Mouse (Mus musculus) forebrain, embryonic 14.5 days (tissue): Measurements from ENCODE around the gene Pdgfb. TPM values are rescaled to one million over a fixed set of nuclear protein-coding genes. Genes with fewer than 3 reads are reported as not detected.

Experiments
- ATAC-seq: fragments of 200-750 bp; cut with Nextera tagmentation; 2 replicates; pipeline ENCODE4 v1.8.0; 2017; ENCODE audit warnings: mild to moderate bottlenecking, moderate library complexity
- DNase-seq: peaks from one replicate; pipeline ENCODE4 v3.0.0-alpha.2; 2015; ENCODE audit warnings: low spot score
- H3K27ac ChIP-seq: fragments of 300-500 bp; sonication (generic); 2 replicates; pipeline ENCODE4 v1.5.1; 2014; ENCODE audit warnings: low read depth, mild to moderate bottlenecking, control low read depth, low read length, moderate library complexity
- H3K27me3 ChIP-seq: fragments of 300-500 bp; sonication (generic); replicated peaks from 2 replicates; pipeline ENCODE4 v1.6.1; 2014; ENCODE audit warnings: low read length, control low read depth, mixed read lengths; ENCODE audit not compliant: control insufficient read depth, insufficient read depth
- H3K36me3 ChIP-seq: fragments of 300-500 bp; sonication (generic); 2 replicates; pipeline ENCODE4 v1.6.1; 2014; ENCODE audit warnings: low read length, control low read depth; ENCODE audit not compliant: control insufficient read depth, insufficient read depth
- H3K4me1 ChIP-seq: fragments of 300-500 bp; sonication (generic); 2 replicates; pipeline ENCODE4 v1.6.1; 2014; ENCODE audit warnings: antibody characterized with exemption, low read length, control low read depth; ENCODE audit not compliant: control insufficient read depth, insufficient read depth
- H3K4me2 ChIP-seq: fragments of 300-500 bp; sonication (generic); 2 replicates; pipeline ENCODE4 v1.6.1; 2014; ENCODE audit warnings: mild to moderate bottlenecking, control low read depth, low read length
- H3K4me3 ChIP-seq: fragments of 300-500 bp; sonication (generic); 2 replicates; pipeline ENCODE4 v1.5.1; 2014; ENCODE audit warnings: low read depth, low read length, control low read depth
- H3K9ac ChIP-seq: fragments of 300-500 bp; sonication (generic); 2 replicates; pipeline ENCODE4 v1.6.1; 2014; ENCODE audit warnings: mild to moderate bottlenecking, low read length, control low read depth, moderate library complexity
- H3K9me3 ChIP-seq: fragments of 300-500 bp; sonication (generic); replicated peaks from 2 replicates; pipeline ENCODE4 v1.6.1; 2016; ENCODE audit warnings: low read length, control low read depth, mixed read lengths; ENCODE audit not compliant: control insufficient read depth
- WGBS: fragments of 180-500 bp; shearing (Covaris S2); extraction: QIAGEN DNeasy Blood & Tissue Kit; methylation state at CpG from one replicate; pipeline ENCODE4 v1.1.7; 2014; 5-methylcytosine and 5-hydroxymethylcytosine counted together
- microRNA-seq: library from miRNA; unstranded; fragments of <30 nt; microRNA quantifications from one replicate; pipeline ENCODE4, GENCODE M21; 2016
- polyA plus RNA-seq: library from polyadenylated mRNA; unstranded; fragments of >200 nt; fragmentation: Nextera tagmentation; extraction: Ambion mirVana; gene quantifications from 2 replicates; pipeline ENCODE4 v1.2.1, GENCODE M21; 2014

Pdgfb gene
- polyA plus RNA-seq, 1 experiment from 2014 or later = 2.7 TPM

DNA sequence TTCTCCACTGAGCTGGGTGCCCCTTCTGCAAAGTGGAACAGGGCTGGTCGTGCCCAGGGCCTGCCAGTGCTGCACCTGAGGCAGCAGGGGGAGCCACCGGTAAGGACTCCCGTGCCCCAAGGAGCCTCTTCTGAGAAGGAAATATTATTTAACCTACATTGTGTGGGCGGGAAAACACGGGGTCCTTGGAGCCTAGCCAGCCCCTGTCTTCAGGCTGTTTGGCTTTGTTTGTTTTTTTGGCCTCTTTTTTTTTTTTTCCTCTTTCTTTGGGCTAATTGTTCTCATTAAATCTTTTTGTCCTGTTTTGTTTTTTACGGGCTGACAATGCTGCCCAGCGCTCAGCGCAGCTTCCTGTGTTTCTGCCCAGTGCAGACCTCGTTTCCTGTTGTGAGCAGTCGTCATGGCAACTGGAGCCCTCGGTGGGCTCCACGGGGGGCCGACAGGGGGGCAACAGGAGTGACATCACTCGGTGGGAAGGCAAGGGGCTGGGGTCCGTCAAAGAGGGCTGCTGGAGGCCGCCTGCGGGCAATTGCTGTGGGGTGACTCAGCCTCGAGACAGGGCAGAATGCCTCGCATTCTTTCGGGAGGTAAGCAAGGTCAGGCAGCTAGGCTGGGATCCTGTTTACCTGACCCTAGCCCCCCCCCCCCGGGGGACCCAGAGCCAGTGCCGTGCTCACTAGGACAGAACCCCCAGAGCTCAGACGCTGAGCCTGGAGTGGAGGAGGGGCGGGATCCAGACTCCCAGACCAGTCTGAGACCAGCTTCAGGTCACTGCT, 64.3 kb downstream of the Pdgfb start:
- H3K36me3 ChIP-seq = no peaks in the 10 kb centered on the region
- H3K4me3 ChIP-seq = peak overlapping the region; percentile 22
- peak; percentile 71 for ATAC-seq
- H3K27ac ChIP-seq = peak overlapping the region; percentile 36; the same call in 1 of the 2 replicates
- WGBS = 2% methylated on average over 24 of the region's 24 CpGs
- peak overlapping the region; percentile 58 for H3K9ac ChIP-seq
- no peaks in the 10 kb centered on the region for H3K9me3 ChIP-seq
- peak overlapping the region; percentile 55 for H3K4me2 ChIP-seq
- peaks cover 20% of the 10 kb centered on the region for H3K4me1 ChIP-seq
- H3K27me3 ChIP-seq = no peaks in the 10 kb centered on the region
- DNase-seq = peak; percentile 84

- Histone ChIP-seq H3K36me3 (no peaks in the 10 kb centered on the region), H3K4me3 (no peak overlapping the region), H3K4me1 (peaks cover 20% of the 10 kb centered on the region), H3K9ac (no peak overlapping the region), H3K27ac (no peak overlapping the region), H3K4me2 (no peak overlapping the region), H3K27me3 (no peaks in the 10 kb centered on the region), H3K9me3 (no peaks in the 10 kb centered on the region)
- DNase-seq (no peak), ATAC-seq (no peak)
- WGBS = 68% methylated on average over 6 of the region's 6 CpGs
Observed at GRCm38 (mm10) chr15:79947681-79948080, 67.1 kb downstream of the Pdgfb start.

- H3K4me2 ChIP-seq = no peak overlapping the region
- no peaks in the 10 kb centered on the region for H3K9me3 ChIP-seq
- H3K4me3 ChIP-seq = no peak overlapping the region
- H3K4me1 ChIP-seq = peaks cover 20% of the 10 kb centered on the region
- ATAC-seq (no peak), DNase-seq (no peak)
- H3K9ac ChIP-seq = no peak overlapping the region
- 55% methylated on average over 9 of the region's 9 CpGs for WGBS
- H3K27ac ChIP-seq = no peak overlapping the region
- no peaks in the 10 kb centered on the region for H3K36me3 ChIP-seq
- no peaks in the 10 kb centered on the region for H3K27me3 ChIP-seq
Observed at GRCm38 (mm10) chr15:79946790-79947189, 68.0 kb downstream of the Pdgfb start.

DNA sequence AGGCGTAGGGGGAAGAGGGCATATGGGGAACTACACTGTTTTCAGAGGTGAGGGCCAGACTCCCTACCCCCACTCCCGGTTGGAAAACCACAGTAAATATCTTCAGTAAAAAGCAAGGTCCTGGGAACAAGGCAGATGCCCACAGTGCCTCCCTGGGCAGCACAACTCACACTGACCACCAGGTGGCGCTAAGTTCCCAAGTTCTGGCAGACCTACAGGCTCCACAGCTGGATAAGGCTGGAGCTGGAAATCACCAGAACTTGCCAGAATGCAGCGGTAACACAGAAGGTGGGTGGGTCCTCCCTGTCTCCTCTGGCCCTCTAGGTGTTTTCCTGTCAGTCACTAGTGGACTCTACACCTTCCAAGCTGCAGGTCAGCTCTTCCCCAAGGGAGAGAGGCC, 68.8 kb downstream of the Pdgfb start:
- H3K4me1 ChIP-seq = peaks cover 12% of the 10 kb centered on the region
- H3K27ac ChIP-seq = no peak overlapping the region
- ATAC-seq (peak; percentile 76), DNase-seq (peak; percentile 93)
- no peak overlapping the region for H3K4me3 ChIP-seq
- 13% methylated on average over 4 of the region's 4 CpGs for WGBS
- H3K9me3 ChIP-seq = no peaks in the 10 kb centered on the region
- no peak overlapping the region for H3K9ac ChIP-seq
- no peaks in the 10 kb centered on the region for H3K36me3 ChIP-seq
- no peaks in the 10 kb centered on the region for H3K27me3 ChIP-seq
- H3K4me2 ChIP-seq = no peak overlapping the region

Small RNA genes lying within 50 kb of the gene (microRNA-seq; reads per million reads assigned to microRNA genes)
- 0.66 reads per million for gene Mir7213

Other genes starting within 250 kb of the Pdgfb start
- 96.1 and 101 TPM in 2 replicates for gene Dnal4, start 237.1 kb downstream of the Pdgfb start, polyA plus RNA-seq
- gene Nptxr, start 210.2 kb downstream of the Pdgfb start, polyA plus RNA-seq = 7.6 and 8.5 TPM in 2 replicates
- not detected in 2 replicates for gene Npcd, start 180.7 kb downstream of the Pdgfb start, polyA plus RNA-seq
- gene Cbx6, start 180.3 kb downstream of the Pdgfb start, polyA plus RNA-seq = 18.1 and 29.1 TPM in 2 replicates
- 4.8 and 5.6 TPM in 2 replicates for gene Apobec3, start 123.3 kb downstream of the Pdgfb start, polyA plus RNA-seq
- 1.6 and 2.1 TPM in 2 replicates for gene Cbx7, start 43.9 kb downstream of the Pdgfb start, polyA plus RNA-seq
- gene Syngr1, start 76.4 kb upstream of the Pdgfb start, polyA plus RNA-seq = 28.8 and 30.1 TPM in 2 replicates
- 768 and 902 TPM in 2 replicates for gene Rpl3, start 76.9 kb upstream of the Pdgfb start, polyA plus RNA-seq
- 33.1 and 36.6 TPM in 2 replicates for gene Tab1, start 118.2 kb upstream of the Pdgfb start, polyA plus RNA-seq
- gene Mgat3, start 158.7 kb upstream of the Pdgfb start, polyA plus RNA-seq = 11.7 and 12.5 TPM in 2 replicates
- 28.3 and 37.0 TPM in 2 replicates for gene Mief1, start 219.0 kb upstream of the Pdgfb start, polyA plus RNA-seq
- not detected in 2 replicates for gene AC140267.1, start 220.9 kb upstream of the Pdgfb start, polyA plus RNA-seq
- 133 and 140 TPM in 2 replicates for gene Atf4, start 240.2 kb upstream of the Pdgfb start, polyA plus RNA-seq
- gene Rps19bp1, start 249.3 kb upstream of the Pdgfb start, polyA plus RNA-seq = 71.1 and 78.0 TPM in 2 replicates